Mouse (Mus musculus) ZHBTc4 (cell line): ENCODE results near the gene Bhlhe41.

Experiments
- DNase-seq: peaks from one replicate; pipeline ENCODE4 v3.0.0-alpha.2; 2011; ENCODE audit warnings: low read depth, low spot score

Bhlhe41 gene

DNA sequence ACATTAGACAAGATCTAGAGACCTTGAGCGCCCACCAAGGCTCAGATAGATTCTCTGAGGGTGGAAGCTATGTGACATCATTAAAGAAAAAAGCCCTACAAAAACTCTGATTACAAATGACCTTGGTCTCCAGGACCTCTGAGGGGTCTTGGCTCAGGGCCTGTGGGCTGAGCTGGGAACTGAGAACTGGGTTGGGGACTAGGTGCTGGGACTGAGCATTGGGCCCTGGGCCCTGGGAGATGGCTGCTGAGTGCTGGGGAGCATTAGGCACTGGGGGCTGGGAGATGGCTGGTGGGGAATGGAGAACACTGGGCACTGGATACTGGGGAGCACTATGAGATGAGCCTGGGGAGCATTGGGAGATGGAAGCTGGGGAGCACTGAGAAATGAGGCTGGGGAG lies 19.3 kb downstream of the Bhlhe41 start:
- no peak for DNase-seq

GRCm38 (mm10) chr6:145845611-145846010 lies 19.7 kb downstream of the Bhlhe41 start:
- no peak for DNase-seq

DNA sequence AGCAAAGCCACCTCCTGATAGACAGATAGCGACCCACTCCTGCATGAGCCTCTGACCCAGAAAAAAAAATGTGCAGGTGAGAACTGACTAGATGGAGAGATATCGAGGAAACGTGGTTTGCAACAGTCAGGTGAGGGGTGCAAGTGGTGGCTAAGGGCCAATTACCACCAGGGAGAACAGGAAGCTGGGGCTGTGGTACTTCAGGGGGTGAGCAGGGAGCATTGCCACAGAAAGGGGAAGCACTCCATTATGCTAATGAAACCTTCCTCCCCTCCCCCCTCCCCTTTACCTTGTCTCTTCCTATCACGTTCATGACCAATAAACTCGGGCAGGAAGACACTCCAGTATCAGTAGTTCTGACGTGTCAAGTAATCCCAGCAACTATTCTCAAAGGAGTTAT lies 30.0 kb downstream of the Bhlhe41 start:
- no peak for DNase-seq

DNA sequence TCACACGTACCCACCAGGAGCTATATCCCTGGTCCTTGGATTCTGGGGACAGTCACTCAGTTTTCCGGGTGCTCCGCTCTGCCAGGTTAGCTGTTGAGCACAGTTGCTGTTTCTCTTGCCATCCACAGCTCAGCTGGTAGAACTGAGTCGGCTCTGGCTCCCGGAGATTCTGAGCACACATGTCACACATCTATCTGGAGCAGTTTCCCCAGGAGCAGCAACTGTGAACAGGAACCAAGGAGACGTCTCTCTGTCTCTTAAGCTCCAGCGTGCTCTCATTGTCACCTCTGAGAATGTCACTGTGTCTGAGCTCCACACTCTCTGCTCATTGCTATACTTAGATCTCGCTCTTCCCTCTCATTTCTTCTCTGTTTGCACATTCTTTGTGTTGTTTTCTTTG lies 32.4 kb downstream of the Bhlhe41 start:
- DNase-seq = no peak

- no peak for DNase-seq
Measured at GRCm38 (mm10) chr6:145830617-145831016, 34.7 kb downstream of the Bhlhe41 start.

GRCm38 (mm10) chr6:145830117-145830516 lies 35.2 kb downstream of the Bhlhe41 start:
- peak; percentile 75 for DNase-seq

GRCm38 (mm10) chr6:145829062-145829835 lies 36.1 kb downstream of the Bhlhe41 start:
- DNase-seq = no peak

GRCm38 (mm10) chr6:145826305-145826704 lies 39.1 kb downstream of the Bhlhe41 start:
- DNase-seq = no peak

GRCm38 (mm10) chr6:145823588-145824234 lies 41.6 kb downstream of the Bhlhe41 start:
- peak; percentile 71 for DNase-seq

DNA sequence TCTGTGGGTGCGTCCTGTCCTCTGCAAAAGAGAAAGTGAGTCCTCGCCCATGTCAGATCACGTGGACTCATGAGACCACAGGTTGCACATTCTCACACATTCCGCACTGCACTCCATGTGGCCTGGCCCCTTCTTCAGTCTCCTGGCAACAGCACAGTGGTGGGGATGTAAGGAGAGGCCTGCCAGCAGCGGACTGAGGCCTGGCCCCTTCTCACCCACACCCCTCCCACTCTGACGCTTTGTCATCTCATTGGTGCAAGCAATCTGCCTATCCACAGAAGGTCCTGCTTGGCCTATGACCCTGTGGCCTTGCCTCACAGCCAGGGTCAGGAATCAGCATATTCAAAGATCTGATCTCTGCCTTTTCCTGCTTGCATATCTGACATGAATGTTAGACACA lies 42.3 kb downstream of the Bhlhe41 start:
- DNase-seq = peak; percentile 74

- DNase-seq = no peak
Measured at GRCm38 (mm10) chr6:145822218-145822617, 43.1 kb downstream of the Bhlhe41 start.

DNA sequence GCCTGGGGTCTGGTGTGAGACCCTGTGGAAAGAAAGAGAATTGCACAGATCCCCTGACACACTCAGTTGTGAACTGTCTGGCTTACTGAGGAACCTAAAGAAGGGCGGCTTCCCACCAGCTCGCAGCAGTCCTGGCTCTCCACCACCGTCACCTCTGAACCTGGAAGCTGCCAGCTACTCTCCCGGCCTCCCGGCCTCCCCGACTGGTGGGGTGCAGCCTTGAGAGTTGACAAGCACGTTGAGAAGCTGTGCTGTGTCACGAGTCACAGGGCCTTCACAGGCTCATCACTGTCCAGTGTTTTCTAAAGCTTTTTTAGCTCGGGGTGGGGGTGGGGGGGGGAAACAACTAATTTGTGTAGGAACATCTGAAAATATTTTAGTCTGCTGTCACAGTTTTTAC lies 46.2 kb downstream of the Bhlhe41 start:
- no peak for DNase-seq

GRCm38 (mm10) chr6:145815200-145815599 lies 50.2 kb downstream of the Bhlhe41 start:
- peak; percentile 73 for DNase-seq

DNA sequence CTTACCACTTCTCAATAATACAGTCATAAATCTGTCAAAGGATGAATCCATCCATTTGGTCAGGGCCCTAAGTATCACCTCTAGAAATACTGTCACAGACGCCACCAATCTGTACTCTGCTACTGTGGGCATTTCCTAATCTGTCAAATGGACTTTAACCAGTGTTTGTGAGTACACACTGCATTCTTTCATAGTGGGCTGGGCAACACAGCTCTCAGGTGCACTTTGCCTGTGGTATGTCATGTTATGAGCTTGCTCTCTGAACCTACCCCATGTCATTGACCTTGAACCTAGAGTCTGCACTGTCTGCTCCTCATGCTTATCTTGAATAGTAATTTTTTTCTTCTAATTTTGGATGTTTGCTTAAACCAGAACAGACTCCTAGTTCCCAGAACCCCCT lies 54.2 kb downstream of the Bhlhe41 start:
- DNase-seq = no peak

GRCm38 (mm10) chr6:145810015-145810414 lies 55.3 kb downstream of the Bhlhe41 start:
- no peak for DNase-seq

DNA sequence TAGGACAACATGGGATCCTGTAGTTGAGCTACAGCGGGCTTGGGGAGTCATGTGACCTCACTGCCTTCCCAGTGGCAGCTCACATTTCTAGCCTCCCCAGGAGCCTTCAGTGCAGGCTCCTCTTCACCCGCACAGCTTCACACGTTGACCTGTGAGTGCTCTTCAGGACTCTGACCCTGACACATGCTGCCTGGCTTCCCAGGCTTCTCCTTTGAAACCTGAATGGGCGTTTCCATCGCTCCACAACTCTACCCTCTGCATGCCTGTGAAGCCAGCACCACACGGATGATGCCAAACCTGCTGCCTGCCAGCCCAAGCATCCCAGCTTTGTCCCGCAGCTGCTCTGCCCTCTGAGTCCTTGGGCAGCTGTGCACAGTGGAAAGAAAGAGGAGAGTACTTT lies 55.8 kb downstream of the Bhlhe41 start:
- no peak for DNase-seq
